Mouse (Mus musculus) cortical plate, adult 2 months (tissue): ENCODE data around the gene Slc25a29.

ENCODE experiments used
- CTCF ChIP-seq: fragments of 200-500 bp; IDR thresholded peaks from 2 replicates; pipeline ENCODE4 v1.5.1; 2011; ENCODE audit warnings: mild to moderate bottlenecking, control low read depth, low read length; ENCODE audit not compliant: insufficient read depth; ENCODE audit errors: extremely low read depth
- POLR2A ChIP-seq: fragments of 200-500 bp; IDR thresholded peaks from 2 replicates; pipeline ENCODE4 v1.6.1; 2011; ENCODE audit warnings: mild to moderate bottlenecking, low read length, control low read depth; ENCODE audit not compliant: insufficient read depth; ENCODE audit errors: extremely low read depth

DNA sequence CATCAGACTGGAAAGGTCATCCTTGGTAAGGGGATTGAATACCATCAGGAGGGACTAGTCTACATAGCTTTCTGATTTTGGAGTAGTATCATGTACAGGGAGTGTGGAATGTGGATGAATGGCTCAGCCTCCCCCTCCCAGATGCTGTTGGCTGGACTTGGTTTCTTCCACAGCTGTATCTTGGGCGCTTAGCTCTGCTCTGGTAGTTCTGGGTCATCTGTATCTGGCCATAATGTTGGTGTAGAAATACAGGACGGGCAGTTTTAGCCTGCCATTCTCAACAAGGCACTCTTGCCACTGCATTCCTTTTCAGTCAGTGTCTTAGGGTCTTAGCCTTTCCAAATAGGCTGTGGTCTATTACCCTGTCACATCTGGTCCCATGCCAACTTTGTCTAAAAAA lies 34.1 kb downstream of the Slc25a29 start:
- no peak for TF ChIP-seq CTCF
- no peak for TF ChIP-seq POLR2A
